Mouse (Mus musculus): ENCODE data around the gene Nck2.
"Not testable (repeated sequence)": the region's sequence is repeated elsewhere in the genome, so short reads cannot be mapped to it uniquely, and the experiment has no call there.

Nck2 gene

GRCm38 (mm10) chr1:43534060-43534760 is 89.8 kb downstream of the Nck2 start:
- no peak for DNase-seq (ENCODE audit: low spot score in 2 of 2)

- DNase-seq (ENCODE audit: low spot score in 2 of 2), result no peak
These were observed 91.2 kb downstream of the Nck2 start for GRCm38 (mm10) chr1:43535519-43536000.

GRCm38 (mm10) chr1:43536266-43536665 is 91.9 kb downstream of the Nck2 start:
- no peak for DNase-seq (ENCODE audit: low spot score in 2 of 2)

- no peak for DNase-seq (ENCODE audit: low spot score in 2 of 2)
These were observed 92.6 kb downstream of the Nck2 start for GRCm38 (mm10) chr1:43537021-43537420.

- no peak for DNase-seq (ENCODE audit: low spot score in 2 of 2)
These were observed 93.1 kb downstream of the Nck2 start for GRCm38 (mm10) chr1:43537496-43537895.

- DNase-seq (ENCODE audit: low spot score in 2 of 2), result no peak
These were observed 94.3 kb downstream of the Nck2 start for GRCm38 (mm10) chr1:43538716-43539115.

- DNase-seq (ENCODE audit: low spot score in 2 of 2), result no peak
These were observed 95.5 kb downstream of the Nck2 start for GRCm38 (mm10) chr1:43539689-43540380.

- DNase-seq (ENCODE audit: low spot score in 2 of 2), result no peak
These were observed 98.0 kb downstream of the Nck2 start for GRCm38 (mm10) chr1:43542339-43542738.

GRCm38 (mm10) chr1:43547644-43548043 is 103.3 kb downstream of the Nck2 start:
- DNase-seq (ENCODE audit: low spot score in 2 of 2), result no peak

GRCm38 (mm10) chr1:43548749-43549148 is 104.4 kb downstream of the Nck2 start:
- DNase-seq (ENCODE audit: low spot score in 2 of 2), result no peak

- no peak for DNase-seq (ENCODE audit: low spot score in 2 of 2)
These were observed 106.1 kb downstream of the Nck2 start for GRCm38 (mm10) chr1:43550525-43550924.

- DNase-seq (ENCODE audit: low spot score in 2 of 2), result not testable (repeated sequence)
These were observed 109.8 kb downstream of the Nck2 start for GRCm38 (mm10) chr1:43553989-43554679.

GRCm38 (mm10) chr1:43555222-43555974 is 111.0 kb downstream of the Nck2 start:
- DNase-seq (ENCODE audit: low spot score in 2 of 2), result no peak

- DNase-seq (ENCODE audit: low spot score in 2 of 2), result no peak
These were observed 114.0 kb downstream of the Nck2 start for GRCm38 (mm10) chr1:43558329-43558728.

GRCm38 (mm10) chr1:43559043-43559692 is 114.8 kb downstream of the Nck2 start:
- no peak for DNase-seq (ENCODE audit: low spot score in 2 of 2)

GRCm38 (mm10) chr1:43561085-43561484 is 116.7 kb downstream of the Nck2 start:
- no peak for DNase-seq (ENCODE audit: low spot score in 2 of 2)

- no peak for DNase-seq (ENCODE audit: low spot score in 2 of 2)
These were observed 117.8 kb downstream of the Nck2 start for GRCm38 (mm10) chr1:43562002-43562666.

- DNase-seq (ENCODE audit: low spot score in 2 of 2), result no peak
These were observed 120.9 kb downstream of the Nck2 start for GRCm38 (mm10) chr1:43565260-43565659.

GRCm38 (mm10) chr1:43566677-43567377 is 122.4 kb downstream of the Nck2 start:
- DNase-seq (ENCODE audit: low spot score in 2 of 2), result no peak

GRCm38 (mm10) chr1:43568824-43569223 is 124.4 kb downstream of the Nck2 start:
- no peak for DNase-seq (ENCODE audit: low spot score in 2 of 2)
